Mouse (Mus musculus): ENCODE results near the gene Car12. TPM values are rescaled to one million over a fixed set of nuclear protein-coding genes. Genes with fewer than 3 reads are reported as not detected.

The Car12 gene
- polyA plus RNA-seq (2017; shearing (Covaris generic)) = 10 to 100 TPM in 1 of 3 experiments, 1 to 10 TPM in 2; 2.9 to 10.2 (median 8.9) TPM

GRCm38 (mm10) chr9:66713135-66714021 lies at the start of gene Car12:
Gene Car12 (plus strand): TSS chr9:66713686.
- ATAC-seq = peak; percentile 86

GRCm38 (mm10) chr9:66663764-66664163 lies 49.7 kb upstream of the Car12 start:
- ATAC-seq = no peak

GRCm38 (mm10) chr9:66664561-66664960 lies 48.9 kb upstream of the Car12 start:
- no peak for ATAC-seq

- no peak for ATAC-seq
These were observed 47.3 kb upstream of the Car12 start for GRCm38 (mm10) chr9:66666153-66666552.

GRCm38 (mm10) chr9:66667046-66667445 lies 46.4 kb upstream of the Car12 start:
- no peak for ATAC-seq

- ATAC-seq = no peak
These were observed 45.6 kb upstream of the Car12 start for GRCm38 (mm10) chr9:66667868-66668267.

- ATAC-seq = no peak
These were observed 43.9 kb upstream of the Car12 start for GRCm38 (mm10) chr9:66669561-66670078.

GRCm38 (mm10) chr9:66673771-66674170 lies 39.7 kb upstream of the Car12 start:
- no peak for ATAC-seq

GRCm38 (mm10) chr9:66675566-66675965 lies 37.9 kb upstream of the Car12 start:
- ATAC-seq = no peak

GRCm38 (mm10) chr9:66680102-66680501 lies 33.4 kb upstream of the Car12 start:
- ATAC-seq = peak; percentile 68

GRCm38 (mm10) chr9:66682822-66683221 lies 30.7 kb upstream of the Car12 start:
- no peak for ATAC-seq

- no peak for ATAC-seq
These were observed 27.8 kb upstream of the Car12 start for GRCm38 (mm10) chr9:66685730-66686129.

GRCm38 (mm10) chr9:66687713-66688112 lies 25.8 kb upstream of the Car12 start:
- no peak for ATAC-seq

- ATAC-seq = no peak
These were observed 21.7 kb upstream of the Car12 start for GRCm38 (mm10) chr9:66691683-66692305.

GRCm38 (mm10) chr9:66697355-66698140 lies 15.9 kb upstream of the Car12 start:
- ATAC-seq = no peak

- ATAC-seq = no peak
These were observed 13.7 kb upstream of the Car12 start for GRCm38 (mm10) chr9:66699748-66700147.

- no peak for ATAC-seq
These were observed 10.5 kb upstream of the Car12 start for GRCm38 (mm10) chr9:66703002-66703401.

- ATAC-seq = peak; percentile 50
These were observed 8.1 kb upstream of the Car12 start for GRCm38 (mm10) chr9:66705354-66705753.

- ATAC-seq = peak; percentile 92
These were observed 7.7 kb upstream of the Car12 start for GRCm38 (mm10) chr9:66705766-66706165.

GRCm38 (mm10) chr9:66708054-66708772 lies 5.3 kb upstream of the Car12 start:
- ATAC-seq = no peak

- ATAC-seq = no peak
These were observed 4.5 kb upstream of the Car12 start for GRCm38 (mm10) chr9:66708816-66709555.

Measured in inflammation-experienced regulatory T-cells, adult 6 months (primary cell).